Mouse (Mus musculus) kidney, embryonic 14.5 days (tissue): ENCODE results near the gene Kpnb1. TPM values are rescaled to one million over a fixed set of nuclear protein-coding genes. Genes with fewer than 3 reads are reported as not detected.
A peak's percentile ranks its signal among the peaks of the same experiment; 100 is the strongest.

Experiments
- ATAC-seq: fragments of 200-750 bp; cut with Nextera tagmentation; 2 replicates; pipeline ENCODE4 v1.8.0; 2017; ENCODE audit warnings: moderate number of reproducible peaks, mild to moderate bottlenecking, moderate TSS enrichment, moderate library complexity; ENCODE audit not compliant: low FRiP score, low TSS enrichment
- H3K27ac ChIP-seq: fragments of 300-500 bp; sonication (generic); 2 replicates; pipeline ENCODE4 v1.5.1; 2014; ENCODE audit warnings: low read depth, mild to moderate bottlenecking, low read length, moderate library complexity, mixed read lengths
- H3K27me3 ChIP-seq: fragments of 300-500 bp; sonication (generic); 2 replicates; pipeline ENCODE4 v1.6.1; 2014; ENCODE audit warnings: mild to moderate bottlenecking, low read length; ENCODE audit not compliant: control insufficient read depth, insufficient read depth
- H3K36me3 ChIP-seq: fragments of 300-500 bp; sonication (generic); 2 replicates; pipeline ENCODE4 v1.6.1; 2014; ENCODE audit warnings: low read length, mixed read lengths; ENCODE audit not compliant: control insufficient read depth, insufficient read depth
- H3K4me1 ChIP-seq: fragments of 300-500 bp; sonication (generic); 2 replicates; pipeline ENCODE4 v1.6.1; 2014; ENCODE audit warnings: low read length, mixed read lengths; ENCODE audit not compliant: control insufficient read depth, insufficient read depth
- H3K4me2 ChIP-seq: fragments of 300-500 bp; sonication (generic); replicated peaks from 2 replicates; pipeline ENCODE4 v1.6.1; 2014; ENCODE audit warnings: low read depth, mild to moderate bottlenecking, low read length
- H3K4me3 ChIP-seq: fragments of 300-500 bp; sonication (generic); 2 replicates; pipeline ENCODE4 v1.5.1; 2014; ENCODE audit warnings: mild to moderate bottlenecking, low read length
- H3K9ac ChIP-seq: fragments of 300-500 bp; sonication (generic); 2 replicates; pipeline ENCODE4 v1.6.1; 2014; ENCODE audit warnings: low read depth, mild to moderate bottlenecking, low read length, moderate library complexity
- H3K9me3 ChIP-seq: fragments of 300-500 bp; sonication (generic); 2 replicates; pipeline ENCODE4 v1.6.1; 2016; ENCODE audit warnings: low read length; ENCODE audit not compliant: control insufficient read depth
- WGBS: fragments of 180-500 bp; shearing (Covaris S2); extraction: QIAGEN DNeasy Blood & Tissue Kit; methylation state at CpG from one replicate; pipeline ENCODE4 v1.1.7; 2014; 5-methylcytosine and 5-hydroxymethylcytosine counted together
- polyA plus RNA-seq: library from polyadenylated mRNA; unstranded; fragments of >200 nt; fragmentation: Nextera tagmentation; extraction: Ambion mirVana; gene quantifications from 2 replicates; pipeline ENCODE4 v1.2.1, GENCODE M21; 2014

Gene Kpnb1
- polyA plus RNA-seq, 1 experiment from 2014 or later = 84.3 TPM

DNA sequence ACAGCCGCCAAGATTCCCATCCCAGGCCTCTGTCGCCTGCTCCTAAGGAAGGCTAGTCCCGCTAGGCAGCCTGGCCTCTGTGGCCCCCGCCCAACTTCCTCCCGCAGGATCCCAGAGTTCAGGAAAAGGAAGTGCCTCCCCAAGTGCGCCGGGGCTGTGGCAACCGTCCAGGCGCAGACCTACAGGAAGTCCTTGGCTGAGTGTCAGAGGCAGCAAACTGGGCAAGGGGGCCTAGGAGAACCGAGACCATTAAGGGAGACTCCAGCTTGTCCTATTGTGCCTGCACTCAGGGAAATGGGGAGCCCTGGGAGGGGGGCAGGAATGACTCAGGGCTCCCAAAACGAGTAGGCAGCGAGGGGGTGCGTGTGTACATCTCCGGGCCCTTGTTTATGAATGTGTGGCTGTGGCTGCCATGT lies 37.7 kb downstream of the Kpnb1 start:
- Histone ChIP-seq H3K27me3 (no peaks in the 10 kb centered on the region), H3K9me3 (no peaks in the 10 kb centered on the region), H3K4me3 (peak overlapping the region; percentile 66), H3K36me3 (peaks cover 10% of the 10 kb centered on the region), H3K9ac (peak overlapping the region; percentile 85; the same call in 1 of the 2 replicates), H3K4me1 (peaks cover 25% of the 10 kb centered on the region), H3K4me2 (peak overlapping the region; percentile 93), H3K27ac (peak overlapping the region; percentile 88)
- peak; percentile 14; the same call in 1 of the 2 replicates for ATAC-seq
- WGBS = 3% methylated on average over 13 of the region's 14 CpGs

DNA sequence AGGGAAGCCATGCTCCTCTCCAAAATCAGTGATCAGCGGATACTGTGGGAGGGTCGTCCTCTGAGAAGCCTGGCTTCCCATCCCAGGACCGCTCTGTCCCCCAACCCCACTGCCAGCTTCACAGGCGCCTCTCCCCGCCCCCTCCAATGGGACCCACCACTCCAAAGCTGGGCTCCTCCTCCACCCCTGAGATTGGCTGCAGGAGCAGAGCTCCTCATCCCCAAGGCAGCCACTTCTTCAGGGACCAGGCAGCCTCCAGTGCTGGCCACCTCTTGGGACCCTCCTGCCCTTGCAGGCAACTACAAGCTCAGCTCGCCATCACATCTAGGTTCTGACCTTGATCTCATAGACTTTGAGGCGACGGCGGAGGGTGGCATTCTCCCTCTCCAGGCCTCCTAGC lies 38.7 kb downstream of the Kpnb1 start:
- ATAC-seq = no peak
- Histone ChIP-seq H3K9ac (peak overlapping the region; percentile 85; the same call in 1 of the 2 replicates), H3K4me1 (peaks cover 25% of the 10 kb centered on the region), H3K27me3 (no peaks in the 10 kb centered on the region), H3K36me3 (peaks cover 8% of the 10 kb centered on the region), H3K9me3 (no peaks in the 10 kb centered on the region), H3K27ac (peak overlapping the region; percentile 88; the same call in 1 of the 2 replicates), H3K4me3 (peak overlapping the region; percentile 66), H3K4me2 (peak overlapping the region; percentile 93)
- WGBS = 30% methylated on average over 9 of the region's 9 CpGs

DNA sequence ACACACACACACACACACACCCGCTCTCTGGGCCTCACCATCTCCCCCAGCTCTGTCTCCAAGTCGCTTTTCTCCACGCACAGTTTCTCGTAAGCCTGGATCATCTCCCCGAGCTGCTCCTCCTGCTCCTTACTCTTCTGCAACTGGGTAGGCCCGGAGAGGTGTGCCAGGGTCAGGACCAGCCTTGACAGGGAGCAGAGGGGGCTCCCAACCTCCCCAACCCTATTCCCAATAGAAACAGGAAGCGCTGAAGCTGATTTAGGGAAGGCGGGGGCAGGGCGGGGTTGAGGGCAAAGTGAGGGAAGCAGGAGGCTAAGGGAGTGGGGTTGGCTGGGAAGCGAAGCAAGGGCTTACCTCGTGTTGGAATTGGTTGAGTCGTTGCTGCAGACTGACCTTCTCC lies 39.1 kb downstream of the Kpnb1 start:
- no peak overlapping the region for H3K27ac ChIP-seq
- peaks cover 25% of the 10 kb centered on the region for H3K4me1 ChIP-seq
- ATAC-seq = no peak
- peaks cover 8% of the 10 kb centered on the region for H3K36me3 ChIP-seq
- no peaks in the 10 kb centered on the region for H3K9me3 ChIP-seq
- peak overlapping the region; percentile 85; the same call in 1 of the 2 replicates for H3K9ac ChIP-seq
- no peaks in the 10 kb centered on the region for H3K27me3 ChIP-seq
- H3K4me3 ChIP-seq = peak overlapping the region; percentile 66
- 27% methylated on average over 12 of the region's 12 CpGs for WGBS
- H3K4me2 ChIP-seq = peak overlapping the region; percentile 93

DNA sequence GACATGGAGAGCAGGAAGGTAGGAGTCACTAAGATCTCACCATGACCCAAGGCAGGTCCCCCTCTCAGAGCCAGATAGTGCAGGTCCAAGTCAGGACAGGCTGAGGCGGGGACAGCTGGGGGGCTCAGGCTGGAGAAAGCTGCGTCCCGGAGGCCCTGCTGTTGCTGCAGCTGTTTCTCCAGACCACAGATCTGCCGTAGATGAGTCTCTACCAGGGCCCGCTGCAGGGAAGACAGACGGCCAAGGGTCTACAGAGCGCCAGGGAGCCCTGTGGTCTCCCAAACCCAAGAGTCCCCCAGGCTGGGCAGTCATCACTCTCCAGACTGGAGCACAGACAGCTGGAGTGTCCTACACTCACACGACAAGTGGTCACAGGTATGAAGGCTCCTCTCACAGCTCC lies 40.3 kb downstream of the Kpnb1 start:
- H3K4me1 ChIP-seq = peaks cover 17% of the 10 kb centered on the region; the same call in 1 of the 2 replicates
- H3K27ac ChIP-seq = no peak overlapping the region
- H3K4me2 ChIP-seq = no peak overlapping the region
- no peaks in the 10 kb centered on the region for H3K9me3 ChIP-seq
- no peak for ATAC-seq
- WGBS = 87% methylated on average over 8 of the region's 8 CpGs
- H3K27me3 ChIP-seq = no peaks in the 10 kb centered on the region
- H3K9ac ChIP-seq = no peak overlapping the region
- no peak overlapping the region for H3K4me3 ChIP-seq
- H3K36me3 ChIP-seq = peaks cover 8% of the 10 kb centered on the region

DNA sequence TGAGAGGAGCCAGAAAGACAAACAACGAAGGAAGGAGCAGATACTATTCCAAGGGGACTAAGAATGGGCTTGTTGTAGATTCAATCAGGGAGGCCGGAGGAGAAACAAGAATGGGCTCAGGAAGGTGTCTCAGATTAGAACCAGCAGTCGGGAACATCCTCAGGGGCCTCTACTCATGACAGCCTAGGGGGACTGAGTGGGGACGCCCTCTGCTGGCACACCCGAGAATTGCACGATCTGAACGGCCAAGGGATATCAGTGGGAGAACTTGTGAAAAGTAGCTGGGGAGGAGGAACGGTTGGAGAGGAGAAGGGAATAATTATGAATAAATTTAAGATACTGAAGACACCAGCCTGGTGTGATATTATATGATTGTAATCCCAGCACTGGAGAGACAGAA lies 41.0 kb downstream of the Kpnb1 start:
- Histone ChIP-seq H3K4me3 (no peak overlapping the region), H3K4me2 (no peak overlapping the region)

DNA sequence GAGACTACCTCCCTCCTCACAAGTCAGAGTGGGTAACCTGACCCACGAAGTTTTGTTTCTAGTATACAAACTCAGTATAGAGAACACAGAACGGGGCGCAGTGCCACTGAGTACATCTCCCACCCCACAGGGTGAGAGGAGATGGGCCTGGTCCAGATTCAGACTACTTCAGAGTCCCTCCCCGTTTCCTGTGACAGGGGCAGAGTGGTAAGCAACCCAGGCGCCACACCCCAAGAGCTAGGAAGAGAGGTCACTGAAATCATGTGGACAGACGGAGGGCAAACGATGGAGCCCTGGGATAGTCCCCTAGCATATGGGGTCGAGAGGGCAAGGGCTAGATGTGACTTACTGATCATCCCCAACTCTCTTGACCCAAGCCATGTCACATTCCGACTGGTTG lies 41.7 kb downstream of the Kpnb1 start:
- Histone ChIP-seq H3K4me1 (peaks cover 13% of the 10 kb centered on the region; the same call in 1 of the 2 replicates), H3K36me3 (peaks cover 8% of the 10 kb centered on the region), H3K4me3 (no peak overlapping the region), H3K4me2 (no peak overlapping the region), H3K9me3 (no peaks in the 10 kb centered on the region), H3K27ac (no peak overlapping the region), H3K9ac (no peak overlapping the region), H3K27me3 (no peaks in the 10 kb centered on the region)
- WGBS = 58% methylated on average over 9 of the region's 9 CpGs
- ATAC-seq = no peak

More for the DNA sequence above, 41.0 kb downstream of the Kpnb1 start:
- H3K36me3 ChIP-seq = peaks cover 8% of the 10 kb centered on the region
- no peak overlapping the region for H3K27ac ChIP-seq
- no peaks in the 10 kb centered on the region for H3K9me3 ChIP-seq
- no peak overlapping the region for H3K9ac ChIP-seq
- no peak for ATAC-seq
- WGBS = 11% methylated on average over 8 of the region's 8 CpGs
- H3K4me1 ChIP-seq = peaks cover 13% of the 10 kb centered on the region; the same call in 1 of the 2 replicates
- no peaks in the 10 kb centered on the region for H3K27me3 ChIP-seq

DNA sequence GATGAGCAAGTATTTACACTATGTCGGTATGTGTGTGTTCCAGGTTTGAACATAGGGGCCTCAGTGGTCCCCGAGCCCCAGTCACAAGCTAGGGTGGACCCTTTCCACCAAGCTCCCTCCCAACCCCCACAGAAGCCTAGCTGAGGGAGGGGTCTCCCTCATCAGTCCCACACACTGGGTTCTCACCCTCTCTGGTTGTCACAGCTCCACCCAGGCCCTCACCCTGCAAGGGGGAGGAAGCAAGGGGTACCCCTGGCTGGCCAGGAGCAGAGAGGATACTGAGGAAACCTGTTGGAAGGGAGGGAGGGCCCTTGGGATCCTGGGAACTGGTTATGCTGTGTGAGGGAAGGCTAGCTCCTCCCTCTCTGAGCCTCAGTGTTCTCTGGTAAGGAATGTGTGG lies 42.4 kb downstream of the Kpnb1 start:
- Histone ChIP-seq H3K9me3 (no peaks in the 10 kb centered on the region), H3K9ac (no peak overlapping the region), H3K4me1 (peaks cover 13% of the 10 kb centered on the region; the same call in 1 of the 2 replicates), H3K4me3 (no peak overlapping the region), H3K27ac (no peak overlapping the region), H3K4me2 (no peak overlapping the region), H3K27me3 (no peaks in the 10 kb centered on the region), H3K36me3 (peaks cover 8% of the 10 kb centered on the region)
- WGBS = 72% methylated on average over 2 of the region's 2 CpGs
- ATAC-seq = no peak

DNA sequence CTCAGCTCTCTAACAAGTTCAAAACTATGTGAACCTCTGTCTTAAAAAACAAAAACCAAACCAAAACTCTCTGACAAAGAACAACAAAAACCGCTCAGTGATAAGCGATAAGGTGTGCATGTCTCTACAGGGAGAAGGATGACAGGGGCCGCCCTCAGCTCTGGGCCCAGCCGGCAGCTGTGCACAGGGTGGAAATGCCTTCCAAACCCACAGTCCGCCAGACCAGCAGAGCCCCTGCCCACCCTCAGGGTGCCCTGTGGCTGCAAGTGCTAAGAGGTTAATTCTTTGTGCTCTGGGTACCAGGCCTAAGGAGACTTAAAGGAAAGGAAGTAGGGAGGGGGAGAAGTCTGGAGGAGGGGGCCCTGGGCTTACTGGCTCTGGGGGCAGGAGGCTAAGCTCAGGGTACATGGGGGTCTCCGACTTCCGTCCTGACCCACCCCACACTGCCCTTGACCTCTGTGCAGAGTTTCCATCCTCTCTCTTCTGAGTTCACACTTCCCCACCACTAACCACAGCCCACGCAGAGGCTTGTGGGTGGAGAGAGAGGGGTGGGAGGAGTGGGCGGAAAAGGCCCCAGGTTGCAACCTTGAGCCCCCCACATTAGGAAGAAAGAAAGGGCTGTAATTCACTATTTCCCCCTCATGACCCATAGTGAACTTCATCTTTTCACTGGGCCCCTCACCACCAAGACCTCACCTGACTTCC lies 44.3 kb downstream of the Kpnb1 start:
- Histone ChIP-seq H3K27ac (no peak overlapping the region), H3K36me3 (peaks cover 8% of the 10 kb centered on the region), H3K9me3 (no peaks in the 10 kb centered on the region), H3K4me3 (no peak overlapping the region), H3K4me1 (peaks cover 9% of the 10 kb centered on the region), H3K4me2 (no peak overlapping the region), H3K9ac (no peak overlapping the region), H3K27me3 (0 out of 2 replicates have a peak, but pooled peaks cover 8% of the 10 kb centered on the region)
- no peak for ATAC-seq
- WGBS = 70% methylated on average over 9 of the region's 9 CpGs

DNA sequence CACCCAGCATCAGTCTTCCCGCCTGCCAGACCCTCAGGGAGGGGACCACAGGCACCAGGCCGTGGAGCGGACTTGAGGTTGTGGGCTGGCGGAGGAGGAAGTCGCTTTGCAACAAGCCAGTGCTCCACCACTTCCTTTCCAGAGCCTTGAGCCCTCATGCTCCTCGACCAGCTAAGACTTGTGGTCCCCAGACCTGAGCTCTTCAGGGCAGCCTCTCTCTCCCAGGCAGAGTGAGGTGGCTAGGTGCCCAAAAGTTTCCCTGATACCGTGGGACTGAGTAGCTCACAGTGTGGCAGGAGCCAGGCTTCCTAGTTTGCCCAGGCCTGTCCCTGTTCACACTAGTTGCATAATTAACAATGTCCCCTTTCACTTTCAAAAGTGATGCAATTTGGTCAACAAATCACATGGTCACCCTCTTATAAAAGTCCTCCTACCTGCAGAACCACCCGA lies 45.5 kb downstream of the Kpnb1 start:
- Histone ChIP-seq H3K27me3 (0 out of 2 replicates have a peak, but pooled peaks cover 8% of the 10 kb centered on the region), H3K9me3 (no peaks in the 10 kb centered on the region), H3K4me1 (peaks cover 12% of the 10 kb centered on the region), H3K36me3 (peaks cover 2% of the 10 kb centered on the region; the same call in 1 of the 2 replicates), H3K27ac (no peak overlapping the region), H3K4me2 (no peak overlapping the region), H3K9ac (no peak overlapping the region), H3K4me3 (no peak overlapping the region)
- ATAC-seq = no peak
- WGBS = 64% methylated on average over 8 of the region's 8 CpGs
